19 mouse cellular contexts compared by ENCODE assay signal in the genomic region with DNA sequence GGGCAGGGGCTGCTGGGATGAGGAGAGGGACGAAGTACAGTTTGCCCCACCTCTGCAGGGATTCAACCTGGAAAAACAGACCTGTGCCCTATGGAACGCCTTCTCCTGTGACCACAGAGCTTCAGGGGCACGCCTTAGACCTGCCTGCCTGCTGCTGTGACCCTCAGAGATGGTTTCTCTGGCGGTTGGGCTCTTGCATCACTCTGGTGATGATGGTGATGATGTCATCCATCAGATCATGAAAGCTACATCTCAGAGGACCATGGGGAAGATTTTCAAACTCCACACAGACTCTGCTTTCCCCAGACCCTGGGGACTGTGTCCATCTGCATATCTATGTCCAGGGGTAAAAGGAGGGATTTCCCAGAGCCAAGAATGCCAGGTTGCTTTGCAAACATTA.
"Had no signal": no experiment of that assay in that cellular context is flagged by ENCODE, and none has a peak within 500 bp of the region (broad histone marks: within the 10 kb centered on the region; RNA-seq: fewer than 3 reads in every experiment).

No protein-coding gene starts in this region.

- H3K27ac ChIP-seq: limb, embryonic 13.5 days; liver, embryonic 13.5 days; neural tube, embryonic 12.5 days; neural tube, embryonic 15.5 days; stomach, postnatal 0 days had no signal

- H3K36me3 ChIP-seq: liver, embryonic 13.5 days had no signal

- H3K4me2 ChIP-seq: limb, embryonic 13.5 days; liver, embryonic 13.5 days; midbrain, embryonic 11.5 days; neural tube, embryonic 12.5 days; neural tube, embryonic 15.5 days had no signal

- H3K9me3 ChIP-seq: limb, embryonic 13.5 days; liver, embryonic 13.5 days; neural tube, embryonic 12.5 days; neural tube, embryonic 15.5 days had no signal

- DNase-seq: kidney, postnatal 14 days; kidney, postnatal 4 days; left cerebral cortex, postnatal 4 days; liver; liver, embryonic 13.5 days; lung, adult 2 months; lung, postnatal 14 days; lung, postnatal 4 days; midbrain, embryonic 14.5 days; right cerebral cortex, adult 18-20 months; right cerebral cortex, postnatal 14 days; right cerebral cortex, postnatal 4 days; thymus, adult 2 months; thymus, postnatal 14 days had no signal

- H3K4me1 ChIP-seq: liver, embryonic 13.5 days had no signal

- H3K9ac ChIP-seq: limb, embryonic 13.5 days; liver, embryonic 13.5 days; neural tube, embryonic 12.5 days; neural tube, embryonic 15.5 days had no signal

- H3K4me3 ChIP-seq: limb, embryonic 13.5 days; liver, embryonic 13.5 days; neural tube, embryonic 12.5 days; neural tube, embryonic 15.5 days had no signal

- H3K27me3 ChIP-seq: limb, embryonic 13.5 days; liver, embryonic 13.5 days; neural tube, embryonic 12.5 days; neural tube, embryonic 15.5 days had no signal
